Mouse (Mus musculus): ENCODE results near the gene Trim2. TPM values are rescaled to one million over a fixed set of nuclear protein-coding genes. Genes with fewer than 3 reads are reported as not detected.

The Trim2 gene
- polyA plus RNA-seq, 1 experiment = 22.8 TPM

- 54% methylated on average over 6 of the region's 6 CpGs for WGBS
These were observed 44.8 kb downstream of the Trim2 start for GRCm38 (mm10) chr3:84261863-84262262.

GRCm38 (mm10) chr3:84260837-84261236, 45.8 kb downstream of the Trim2 start:
- 42% methylated on average over 7 of the region's 7 CpGs for WGBS
- no peak for DNase-seq (ENCODE audit: low read depth, low spot score)

More at GRCm38 (mm10) chr3:84261863-84262262, 44.8 kb downstream of the Trim2 start:
- no peak for DNase-seq (ENCODE audit: low read depth, low spot score)

GRCm38 (mm10) chr3:84260024-84260535, 46.6 kb downstream of the Trim2 start:
- 6% methylated on average over 8 of the region's 8 CpGs for WGBS

GRCm38 (mm10) chr3:84259281-84260023, 47.2 kb downstream of the Trim2 start:
- no peak for DNase-seq (ENCODE audit: low read depth, low spot score)
- under 1% methylated on average over 73 of the region's 74 CpGs for WGBS

More at GRCm38 (mm10) chr3:84260024-84260535, 46.6 kb downstream of the Trim2 start:
- DNase-seq (ENCODE audit: low read depth, low spot score) = no peak

GRCm38 (mm10) chr3:84258518-84259031, 48.1 kb downstream of the Trim2 start:
- 9% methylated on average over 13 of the region's 13 CpGs for WGBS
- DNase-seq (ENCODE audit: low read depth, low spot score) = no peak

- 25% methylated on average over 10 of the region's 10 CpGs for WGBS
- no peak for DNase-seq (ENCODE audit: low read depth, low spot score)
These were observed 48.6 kb downstream of the Trim2 start for GRCm38 (mm10) chr3:84257989-84258517.

- WGBS = 80% methylated on average over 2 of the region's 2 CpGs
- no peak for DNase-seq (ENCODE audit: low read depth, low spot score)
These were observed 52.2 kb downstream of the Trim2 start for GRCm38 (mm10) chr3:84254520-84254878.

GRCm38 (mm10) chr3:84253655-84254519, 52.8 kb downstream of the Trim2 start:
- DNase-seq (ENCODE audit: low read depth, low spot score) = no peak
- WGBS = 42% methylated on average over 9 of the region's 9 CpGs

- DNase-seq (ENCODE audit: low read depth, low spot score) = no peak
- WGBS = 29% methylated on average over 11 of the region's 11 CpGs
These were observed 53.7 kb downstream of the Trim2 start for GRCm38 (mm10) chr3:84252776-84253654.

- DNase-seq (ENCODE audit: low read depth, low spot score) = no peak
- WGBS = 17% methylated on average over 4 of the region's 4 CpGs
These were observed 55.0 kb downstream of the Trim2 start for GRCm38 (mm10) chr3:84251721-84252120.

GRCm38 (mm10) chr3:84250275-84250674, 56.4 kb downstream of the Trim2 start:
- no peak for DNase-seq (ENCODE audit: low read depth, low spot score)
- 38% methylated on average over 7 of the region's 7 CpGs for WGBS

- 49% methylated on average over 8 of the region's 8 CpGs for WGBS
- DNase-seq (ENCODE audit: low read depth, low spot score) = no peak
These were observed 58.9 kb downstream of the Trim2 start for GRCm38 (mm10) chr3:84247789-84248188.

GRCm38 (mm10) chr3:84246421-84246861, 60.2 kb downstream of the Trim2 start:
- WGBS = 83% methylated on average over 7 of the region's 7 CpGs
- DNase-seq (ENCODE audit: low read depth, low spot score) = no peak

- no peak for DNase-seq (ENCODE audit: low read depth, low spot score)
- 74% methylated on average over 3 of the region's 3 CpGs for WGBS
These were observed 63.6 kb downstream of the Trim2 start for GRCm38 (mm10) chr3:84243116-84243515.

GRCm38 (mm10) chr3:84242497-84242896, 64.2 kb downstream of the Trim2 start:
- 91% methylated on average over 4 of the region's 4 CpGs for WGBS
- DNase-seq (ENCODE audit: low read depth, low spot score) = no peak

- WGBS = 95% methylated on average over 4 of the region's 4 CpGs
- DNase-seq (ENCODE audit: low read depth, low spot score) = no peak
These were observed 65.6 kb downstream of the Trim2 start for GRCm38 (mm10) chr3:84241098-84241497.

GRCm38 (mm10) chr3:84235420-84236304, 71.0 kb downstream of the Trim2 start:
- 61% methylated on average over 10 of the region's 10 CpGs for WGBS
- no peak for DNase-seq (ENCODE audit: low read depth, low spot score)

GRCm38 (mm10) chr3:84234562-84234961, 72.1 kb downstream of the Trim2 start:
- DNase-seq (ENCODE audit: low read depth, low spot score) = no peak
- 91% methylated on average over 4 of the region's 4 CpGs for WGBS

Data from large intestine, adult 2 months (tissue).